In genomic region chr2:32547964-32548739, GRCm38 (mm10) we compare ENCODE assay signal across 9 mouse cellular contexts. TPM values are rescaled to one million over a fixed set of nuclear protein-coding genes. Genes with fewer than 3 reads are reported as not detected.
DNase-seq lines count a peak whose midpoint lies in the region; ATAC-seq and TF ChIP-seq lines count a peak whose summit lies in the region.
"Had no signal": no experiment of that assay in that cellular context is flagged by ENCODE, and none has a peak within 500 bp of the region (broad histone marks: within the 10 kb centered on the region; RNA-seq: fewer than 3 reads in every experiment).

No protein-coding gene starts in this region.

- H3K36me3 ChIP-seq in kidney, embryonic 15.5 days: no peaks in the 10 kb centered on the region
- H3K36me3 ChIP-seq in macrophage (ENCODE audit: inconsistent target): no peaks in the 10 kb centered on the region

- no peaks in the 10 kb centered on the region for H3K79me2 ChIP-seq in macrophage (ENCODE audit: inconsistent target)

- no peak overlapping the region for H3K4me2 ChIP-seq in kidney, embryonic 15.5 days

- CTCF ChIA-PET in Patski (lab: Charles Lee): interaction anchor here (1.0 kb wide), 1 partner anchor 61 kb away, joined by 3 read pairs; no protein-coding TSS in a partner anchor

- ATAC-seq in kidney, embryonic 15.5 days (replicated peaks; ENCODE audit: low FRiP score): no peak
- peak; percentile 31 for ATAC-seq in Patski
- ATAC-seq in granulocyte monocyte progenitor cell, adult 5-6 weeks (replicated peaks; ENCODE audit: poor library complexity, severe bottlenecking): peak; percentile 75
- ATAC-seq in activated CD4-positive, CD25-positive, alpha-beta regulatory T cell, adult 4 months: no peak

- H3K27ac ChIP-seq in kidney, embryonic 15.5 days: no peak overlapping the region
- H3K27ac ChIP-seq in macrophage: peak overlapping the region; percentile 53

- H3K27me3 ChIP-seq in kidney, embryonic 15.5 days: no peaks in the 10 kb centered on the region
- no peaks in the 10 kb centered on the region for H3K27me3 ChIP-seq in Patski

- peak; percentile 56 for DNase-seq in kidney, adult 11 months
- no peak for DNase-seq in Patski (ENCODE audit: low read depth, low spot score)
- no peak for DNase-seq in frontal cortex, postnatal 10 days (ENCODE audit: low spot score in 2 of 2)
- no peak for DNase-seq in embryo, embryonic 11 days

- H3K4me3 ChIP-seq in kidney, embryonic 15.5 days (replicated peaks): no peak overlapping the region
- no peak overlapping the region for H3K4me3 ChIP-seq in macrophage (ENCODE audit: inconsistent target)

- H3K9me3 ChIP-seq in kidney, embryonic 15.5 days (replicated peaks): no peaks in the 10 kb centered on the region

- H3K9ac ChIP-seq in kidney, embryonic 15.5 days: no peak overlapping the region

- H3K4me1 ChIP-seq in kidney, embryonic 15.5 days: peaks cover 17% of the 10 kb centered on the region

- POLR2A ChIA-PET in Patski (lab: Charles Lee): no interaction called here

- in situ Hi-C loops in Patski (cut with MboI; ENCODE audit: low pct_unique_long_range_greater_than_20kb): no loop called here

- TF ChIP-seq CTCF in Patski (IDR thresholded peaks at IDR 0.05): no peak

- 86% methylated on average over 7 of the region's 7 CpGs for WGBS in kidney, embryonic 15.5 days
- 54% methylated on average over 7 of the region's 7 CpGs for WGBS in macrophage (ENCODE audit: missing documents)

RNA-seq across cellular contexts. Expression of gene Fam102a, which starts 13.0 kb away (rescaled TPM):
- polyA plus RNA-seq in kidney, embryonic 15.5 days (2015; fragmentation: Nextera tagmentation; extraction: Ambion mirVana): 14.5 and 15.0 TPM in 2 replicates
- polyA plus RNA-seq in Patski (2021): 11.8 TPM
- 2.4 and 3.8 TPM in 2 replicates for total RNA-seq in granulocyte monocyte progenitor cell, adult 5-6 weeks (2014; fragmentation: Nextera tagmentation)
- total RNA-seq in granulocyte monocyte progenitor cell, adult 5-6 weeks (2017): 1.3 and 1.5 TPM in 2 replicates
- 1 to 10 TPM in 18 of 26 experiments, under 1 TPM in 8; 0.36 to 5.7 (median 1.9) TPM for total RNA-seq in macrophage (2018; cell fraction: chromatin; rRNA removed)
- 1 to 10 TPM; 2.6 to 5.8 (median 4.4) TPM for total RNA-seq in macrophage (2018; cell fraction: cytosol; rRNA removed)
- total RNA-seq in macrophage (2018; cell fraction: nucleus; rRNA removed): 1 to 10 TPM; 1.4 to 8.5 (median 2.7) TPM
- 3.5 to 9.1 TPM (median 3.9 TPM) in 3 replicates for polyA plus RNA-seq in macrophage (2018)
- polyA plus RNA-seq in activated CD4-positive, CD25-positive, alpha-beta regulatory T cell, adult 4 months (2017; shearing (Covaris generic)): 10 to 100 TPM; 40.3 to 47.5 TPM

RNA-seq across cellular contexts. Expression of gene Dpm2, which starts 22.5 kb away (rescaled TPM):
- polyA plus RNA-seq in kidney, embryonic 15.5 days (2015; fragmentation: Nextera tagmentation; extraction: Ambion mirVana): 103 and 107 TPM in 2 replicates
- polyA plus RNA-seq in Patski (2021): 59.3 TPM
- total RNA-seq in granulocyte monocyte progenitor cell, adult 5-6 weeks (2014; fragmentation: Nextera tagmentation): 93.4 and 126 TPM in 2 replicates
- total RNA-seq in granulocyte monocyte progenitor cell, adult 5-6 weeks (2017): 32.8 and 33.4 TPM in 2 replicates
- total RNA-seq in macrophage (2018; cell fraction: chromatin; rRNA removed): 10 to 100 TPM; 32.2 to 61.0 (median 47.4) TPM
- total RNA-seq in macrophage (2018; cell fraction: cytosol; rRNA removed): 10 to 100 TPM; 66.4 to 91.8 (median 78.1) TPM
- total RNA-seq in macrophage (2018; cell fraction: nucleus; rRNA removed): 10 to 100 TPM; 53.1 to 95.2 (median 76.3) TPM
- 48.3 to 76.8 TPM (median 72.3 TPM) in 3 replicates for polyA plus RNA-seq in macrophage (2018)
- polyA plus RNA-seq in activated CD4-positive, CD25-positive, alpha-beta regulatory T cell, adult 4 months (2017; shearing (Covaris generic)): 100 to 1,000 TPM; 107 to 124 TPM

RNA-seq across cellular contexts. Expression of gene Pip5kl1, which starts 26.4 kb away (rescaled TPM):
- 2.0 and 2.7 TPM in 2 replicates for polyA plus RNA-seq in kidney, embryonic 15.5 days (2015; fragmentation: Nextera tagmentation; extraction: Ambion mirVana)
- polyA plus RNA-seq in Patski (2021): 0.47 TPM
- 1.8 TPM in 1 of 2 replicates, not detected in the other for total RNA-seq in granulocyte monocyte progenitor cell, adult 5-6 weeks (2014; fragmentation: Nextera tagmentation)
- total RNA-seq in granulocyte monocyte progenitor cell, adult 5-6 weeks (2017): not detected in 2 replicates
- total RNA-seq in macrophage (2018; cell fraction: chromatin; rRNA removed): 1 to 10 TPM in 14 of 26 experiments, under 1 TPM in 1, not detected in 11; 0.74 to 5.6 (median 1.8) TPM
- total RNA-seq in macrophage (2018; cell fraction: cytosol; rRNA removed): not detected
- 1 to 10 TPM in 8 of 26 experiments, not detected in 18; 1.5 to 3.1 (median 1.9) TPM for total RNA-seq in macrophage (2018; cell fraction: nucleus; rRNA removed)
- polyA plus RNA-seq in macrophage (2018): not detected in 3 replicates
- not detected for polyA plus RNA-seq in activated CD4-positive, CD25-positive, alpha-beta regulatory T cell, adult 4 months (2017; shearing (Covaris generic))
- polyA plus RNA-seq: heart, embryonic 14.5 days had no signal

RNA-seq across cellular contexts. Expression of gene 9430097D07Rik, which starts 27.3 kb away (rescaled TPM):
- 0.10 and 0.17 TPM in 2 replicates for polyA plus RNA-seq in kidney, embryonic 15.5 days (2015; fragmentation: Nextera tagmentation; extraction: Ambion mirVana)
- 0.08 TPM for polyA plus RNA-seq in Patski (2021)
- total RNA-seq in granulocyte monocyte progenitor cell, adult 5-6 weeks (2014; fragmentation: Nextera tagmentation): not detected in 2 replicates
- total RNA-seq in granulocyte monocyte progenitor cell, adult 5-6 weeks (2017): not detected in 2 replicates
- under 1 TPM in 2 of 26 experiments, not detected in 24; 0.56 to 0.57 TPM for total RNA-seq in macrophage (2018; cell fraction: chromatin; rRNA removed)
- under 1 TPM in 1 of 26 experiments, not detected in 25; 0.09 TPM for total RNA-seq in macrophage (2018; cell fraction: cytosol; rRNA removed)
- not detected for total RNA-seq in macrophage (2018; cell fraction: nucleus; rRNA removed)
- polyA plus RNA-seq in macrophage (2018): not detected in 3 replicates
- polyA plus RNA-seq in activated CD4-positive, CD25-positive, alpha-beta regulatory T cell, adult 4 months (2017; shearing (Covaris generic)): not detected
- polyA plus RNA-seq: heart, embryonic 14.5 days had no signal

RNA-seq across cellular contexts. Expression of gene St6galnac4, which starts 38.7 kb away (rescaled TPM):
- 22.3 and 23.2 TPM in 2 replicates for polyA plus RNA-seq in kidney, embryonic 15.5 days (2015; fragmentation: Nextera tagmentation; extraction: Ambion mirVana)
- polyA plus RNA-seq in Patski (2021): 28.8 TPM
- total RNA-seq in granulocyte monocyte progenitor cell, adult 5-6 weeks (2014; fragmentation: Nextera tagmentation): 37.5 and 51.7 TPM in 2 replicates
- total RNA-seq in granulocyte monocyte progenitor cell, adult 5-6 weeks (2017): 26.0 and 31.9 TPM in 2 replicates
- total RNA-seq in macrophage (2018; cell fraction: chromatin; rRNA removed): 100 to 1,000 TPM in 2 of 26 experiments, 10 to 100 TPM in 24; 17.3 to 114 (median 35.7) TPM
- 10 to 100 TPM; 19.7 to 54.7 (median 39.3) TPM for total RNA-seq in macrophage (2018; cell fraction: cytosol; rRNA removed)
- total RNA-seq in macrophage (2018; cell fraction: nucleus; rRNA removed): 100 to 1,000 TPM in 2 of 26 experiments, 10 to 100 TPM in 24; 25.3 to 122 (median 46.9) TPM
- polyA plus RNA-seq in macrophage (2018): 30.1 to 43.5 TPM (median 34.6 TPM) in 3 replicates
- 10 to 100 TPM; 30.7 to 39.8 TPM for polyA plus RNA-seq in activated CD4-positive, CD25-positive, alpha-beta regulatory T cell, adult 4 months (2017; shearing (Covaris generic))

Comparison
In these comparisons a context has a peak if more than half of its experiments do, and no peak if none do; other contexts are left out.
1. ATAC-seq: peak in Patski (single experiment) and granulocyte monocyte progenitor cell, adult 5-6 weeks (single experiment); none in kidney, embryonic 15.5 days (single experiment) and activated CD4-positive, CD25-positive, alpha-beta regulatory T cell, adult 4 months (single experiment).